Mouse (Mus musculus): ENCODE results near the gene Gm28044. TPM values are rescaled to one million over a fixed set of nuclear protein-coding genes. Genes with fewer than 3 reads are reported as not detected.
A peak's percentile ranks its signal among the peaks of the same experiment; 100 is the strongest.
"Not testable (repeated sequence)": the region's sequence is repeated elsewhere in the genome, so short reads cannot be mapped to it uniquely, and the experiment has no call there.

The Gm28044 gene
- not detected in 2 replicates for polyA plus RNA-seq (2015; fragmentation: Nextera tagmentation; extraction: Ambion mirVana)

DNA sequence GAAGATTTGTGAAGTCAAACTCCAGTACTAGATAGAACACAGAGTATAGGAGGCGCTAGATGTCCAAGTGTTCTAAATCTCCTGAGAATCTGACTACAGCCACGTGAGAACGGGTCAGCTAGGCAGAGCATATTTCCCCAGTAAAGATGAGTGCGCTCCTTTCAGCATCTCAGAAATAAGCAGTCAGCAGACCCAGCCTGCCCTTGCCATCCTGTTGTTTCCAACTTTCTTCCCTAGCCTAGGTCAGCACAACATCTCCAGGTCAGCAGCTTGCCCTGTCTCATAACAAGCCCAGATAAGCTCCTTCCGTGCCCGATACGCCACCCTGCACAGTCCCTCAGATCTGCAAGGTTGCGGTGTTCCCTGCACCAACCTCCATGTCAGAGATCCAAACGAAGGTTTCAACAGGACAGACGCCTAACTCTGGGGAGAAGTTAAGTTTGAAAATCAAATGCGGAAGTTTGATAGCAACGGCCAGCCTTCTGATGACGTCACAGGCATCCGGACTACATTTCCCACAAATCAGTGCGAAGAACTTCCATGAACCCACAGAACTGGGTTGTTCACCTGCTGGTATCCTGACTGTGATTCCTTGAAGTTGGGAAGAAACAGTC, at the start of gene Gm28044, which contains the start of gene Zfp953:
Gene Gm28044 (minus strand): TSS at position 406 of the 614 bp plus-strand sequence.
Gene Zfp953 (minus strand): TSS at position 475 of the 614 bp plus-strand sequence.
- WGBS, result 0% methylated on average over 15 of the region's 15 CpGs
- Histone ChIP-seq H3K4me1 (replicated peaks; ENCODE audit: control insufficient read depth, insufficient read depth) (0 out of 2 replicates have a peak, but pooled peaks cover 2% of the 10 kb centered on the region), H3K27ac (replicated peaks) (peak within 1 kb of the TSS; percentile 83), H3K4me3 (ENCODE audit: low read depth, low read length) (peak within 1 kb of the TSS; percentile 77), H3K36me3 (ENCODE audit: control insufficient read depth, insufficient read depth, low read length) (no peaks in the 10 kb centered on the region), H3K4me2 (replicated peaks; ENCODE audit: low read depth) (peak within 1 kb of the TSS; percentile 71), H3K9ac (ENCODE audit: low read length) (peak within 1 kb of the TSS; percentile 70), H3K27me3 (ENCODE audit: control insufficient read depth, insufficient read depth, low read length) (no peaks in the 10 kb centered on the region), H3K9me3 (ENCODE audit: control insufficient read depth, low read length) (no peaks in the 10 kb centered on the region)
- ATAC-seq (ENCODE audit: low FRiP score, low TSS enrichment) (peak; percentile 94), DNase-seq (ENCODE audit: low spot score) (peak; percentile 90)
- TF ChIP-seq EP300 (optimal IDR thresholded peaks at IDR 0.05) (no peak), CTCF (IDR thresholded peaks at IDR 0.05; ENCODE audit: low read depth) (peak; percentile 58)

DNA sequence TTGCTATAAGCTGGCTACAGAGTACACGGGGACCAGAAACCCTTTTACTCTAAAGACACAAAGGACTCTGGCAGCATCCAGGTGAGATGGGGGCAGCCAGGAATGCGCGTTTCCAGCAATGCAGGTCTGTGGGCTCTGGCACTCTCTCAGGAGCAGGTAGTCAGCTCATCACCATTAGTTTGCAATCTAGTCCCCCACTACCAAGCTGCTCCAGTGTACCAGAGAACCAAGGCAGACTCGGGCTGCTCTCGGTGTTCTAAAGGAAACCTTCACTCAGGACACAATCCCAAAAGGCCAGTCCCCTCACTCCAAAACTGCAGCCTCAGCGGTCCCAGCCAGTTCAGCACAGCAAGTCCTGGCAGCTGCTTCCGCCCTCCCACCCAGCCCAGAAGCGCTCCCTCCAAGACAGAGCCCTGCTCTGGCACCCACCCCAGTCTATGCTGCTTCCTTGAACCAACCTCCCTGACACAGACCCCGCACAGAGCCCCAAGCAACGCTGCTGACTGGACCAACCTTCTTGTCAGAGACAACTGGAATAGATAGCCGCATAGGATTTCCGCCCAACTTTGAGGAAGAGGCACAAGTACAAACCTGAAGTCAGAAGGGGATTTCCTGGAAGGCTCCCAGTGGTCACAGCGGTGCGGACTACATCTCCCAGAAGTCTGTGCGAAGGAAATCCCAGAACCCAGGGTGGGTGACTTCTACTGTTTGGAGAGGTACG, 39.0 kb upstream of the Gm28044 start, which contains the start of gene Zfp429:
Gene Zfp429 (minus strand): TSS at position 637 of the 721 bp plus-strand sequence.
- DNase-seq (ENCODE audit: low spot score), result peak; percentile 78
- H3K9me3 ChIP-seq (ENCODE audit: control insufficient read depth, low read length); H3K36me3 ChIP-seq (ENCODE audit: control insufficient read depth, insufficient read depth, low read length); H3K4me1 ChIP-seq (replicated peaks; ENCODE audit: control insufficient read depth, insufficient read depth); H3K27ac ChIP-seq (replicated peaks); H3K27me3 ChIP-seq (ENCODE audit: control insufficient read depth, insufficient read depth, low read length): not testable (repeated sequence)
- WGBS, result 4% methylated on average over 14 of the region's 16 CpGs
- Histone ChIP-seq H3K4me3 (ENCODE audit: low read depth, low read length) (peak within 1 kb of the TSS; percentile 58), H3K9ac (ENCODE audit: low read length) (peak within 1 kb of the TSS; percentile 65), H3K4me2 (replicated peaks; ENCODE audit: low read depth) (peak within 1 kb of the TSS; percentile 58)
- ATAC-seq (ENCODE audit: low FRiP score, low TSS enrichment), result peak; percentile 93

DNA sequence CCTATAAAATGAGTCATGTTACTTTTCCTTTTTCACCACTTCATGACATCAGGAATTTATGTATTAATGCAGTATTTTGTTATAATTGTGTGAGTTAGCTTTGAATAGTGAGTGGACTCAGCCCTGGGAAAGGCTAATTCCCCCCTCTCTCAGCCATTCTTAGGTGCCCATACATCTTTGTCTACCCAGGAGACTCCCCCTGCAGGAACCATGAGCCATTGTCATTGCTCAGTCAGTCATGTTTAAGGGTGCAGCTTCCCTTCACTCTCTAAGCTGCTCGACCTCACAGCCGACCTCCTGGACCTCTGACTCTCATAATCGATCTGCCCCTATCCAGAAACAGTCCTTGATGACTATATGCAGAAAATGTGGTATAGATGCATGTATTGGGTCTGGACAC, 15.9 kb upstream of the Gm28044 start:
- H3K4me2 ChIP-seq (replicated peaks; ENCODE audit: low read depth); H3K27ac ChIP-seq (replicated peaks); H3K9me3 ChIP-seq (ENCODE audit: control insufficient read depth, low read length); H3K9ac ChIP-seq (ENCODE audit: low read length); H3K27me3 ChIP-seq (ENCODE audit: control insufficient read depth, insufficient read depth, low read length); H3K36me3 ChIP-seq (ENCODE audit: control insufficient read depth, insufficient read depth, low read length); H3K4me3 ChIP-seq (ENCODE audit: low read depth, low read length); ATAC-seq (ENCODE audit: low FRiP score, low TSS enrichment); H3K4me1 ChIP-seq (replicated peaks; ENCODE audit: control insufficient read depth, insufficient read depth); DNase-seq (ENCODE audit: low spot score): not testable (repeated sequence)
- 69% methylated on average over 3 of the region's 3 CpGs for WGBS

DNA sequence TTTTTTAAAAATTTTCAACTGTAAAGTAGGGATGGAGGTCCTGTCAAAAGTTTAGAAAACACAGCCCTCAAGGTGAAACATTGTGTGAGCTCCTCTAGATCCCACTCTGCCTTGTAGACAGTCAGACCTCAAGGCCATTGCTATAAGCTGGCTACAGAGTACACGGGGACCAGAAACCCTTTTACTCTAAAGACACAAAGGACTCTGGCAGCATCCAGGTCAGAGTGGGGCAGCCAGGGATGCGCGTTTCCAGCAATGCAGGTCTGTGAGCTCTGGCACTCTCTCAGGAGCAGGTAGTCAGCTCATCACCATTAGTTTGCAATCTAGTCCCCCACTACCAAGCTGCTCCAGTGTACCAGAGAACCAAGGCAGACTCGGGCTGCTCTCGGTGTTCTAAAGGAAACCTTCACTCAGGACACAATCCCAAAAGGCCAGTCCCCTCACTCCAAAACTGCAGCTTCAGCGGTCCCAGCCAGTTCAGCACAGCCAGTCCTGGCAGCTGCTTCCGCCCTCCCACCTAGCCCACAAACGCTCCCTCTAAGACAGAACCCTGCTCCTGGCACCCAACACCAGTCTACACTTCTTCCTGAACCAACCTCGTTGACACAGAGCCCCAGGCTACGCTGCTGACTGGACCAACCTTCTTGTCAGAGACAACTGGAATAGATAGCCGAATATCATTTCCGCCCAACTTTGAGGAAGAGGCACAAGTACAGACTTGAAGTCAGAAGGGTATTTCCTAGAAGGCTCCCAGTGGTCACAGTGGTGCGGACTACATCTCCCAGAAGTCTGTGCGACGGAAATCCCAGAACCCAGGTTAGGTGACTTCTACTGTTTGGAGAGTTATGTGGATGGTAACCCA, 14.9 kb upstream of the Gm28044 start, which contains the start of the genes Gm28041 and Zfp456:
Gene Gm28041 (minus strand): TSS at position 684 of the 862 bp plus-strand sequence.
Gene Zfp456 (minus strand): TSS at position 761 of the 862 bp plus-strand sequence.
- DNase-seq (ENCODE audit: low spot score) (peak; percentile 75), ATAC-seq (ENCODE audit: low FRiP score, low TSS enrichment) (peak; percentile 94)
- H3K4me1 ChIP-seq (replicated peaks; ENCODE audit: control insufficient read depth, insufficient read depth); H3K27me3 ChIP-seq (ENCODE audit: control insufficient read depth, insufficient read depth, low read length); H3K9me3 ChIP-seq (ENCODE audit: control insufficient read depth, low read length); H3K27ac ChIP-seq (replicated peaks); H3K36me3 ChIP-seq (ENCODE audit: control insufficient read depth, insufficient read depth, low read length): not testable (repeated sequence)
- 18% methylated on average over 13 of the region's 15 CpGs for WGBS
- Histone ChIP-seq H3K9ac (ENCODE audit: low read length) (peak within 1 kb of the TSS; percentile 45; the same call in 1 of the 2 replicates), H3K4me2 (replicated peaks; ENCODE audit: low read depth) (peak within 1 kb of the TSS; percentile 60), H3K4me3 (ENCODE audit: low read depth, low read length) (peak within 1 kb of the TSS; percentile 45)

DNA sequence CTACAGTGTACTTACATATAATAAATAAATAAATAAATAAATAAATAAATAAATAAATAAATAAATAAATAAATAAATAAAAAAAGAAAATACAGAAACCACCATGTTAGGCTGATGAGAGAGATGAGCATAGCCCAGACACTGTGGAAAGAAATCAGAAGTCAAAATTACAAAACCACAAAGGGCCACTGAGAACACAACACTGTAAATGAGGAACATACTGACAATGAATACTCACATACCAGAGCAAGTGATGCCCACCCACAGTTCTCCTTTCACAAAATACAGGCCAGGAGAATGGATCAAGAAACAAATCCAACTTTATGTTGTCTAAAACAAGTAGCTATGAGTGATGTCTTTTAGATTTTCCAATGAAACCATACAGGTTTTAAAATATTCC, 8.5 kb downstream of the Gm28044 start:
- no peak overlapping the region for H3K4me3 ChIP-seq (ENCODE audit: low read depth, low read length)
- H3K4me2 ChIP-seq (replicated peaks; ENCODE audit: low read depth), result no peak overlapping the region
- ATAC-seq (ENCODE audit: low FRiP score, low TSS enrichment), result no peak
- TF ChIP-seq CTCF (IDR thresholded peaks at IDR 0.05; ENCODE audit: low read depth) (no peak), EP300 (optimal IDR thresholded peaks at IDR 0.05) (no peak)
- DNase-seq (ENCODE audit: low spot score), result no peak
- H3K4me1 ChIP-seq (replicated peaks; ENCODE audit: control insufficient read depth, insufficient read depth), result no peaks in the 10 kb centered on the region
- no peaks in the 10 kb centered on the region for H3K36me3 ChIP-seq (ENCODE audit: control insufficient read depth, insufficient read depth, low read length)
- no peak overlapping the region for H3K27ac ChIP-seq (replicated peaks)
- H3K9me3 ChIP-seq (ENCODE audit: control insufficient read depth, low read length), result no peaks in the 10 kb centered on the region
- no peak overlapping the region for H3K9ac ChIP-seq (ENCODE audit: low read length)
- H3K27me3 ChIP-seq (ENCODE audit: control insufficient read depth, insufficient read depth, low read length), result no peaks in the 10 kb centered on the region

Data from stomach, postnatal 0 days (tissue).